ENCODE assay signal across 13 mouse cellular contexts in genomic region chr19:12460282-12461249, GRCm38 (mm10). TPM values are rescaled to one million over a fixed set of nuclear protein-coding genes. Genes with fewer than 3 reads are reported as not detected.
A peak's percentile ranks its signal among the peaks of the same experiment; 100 is the strongest.
DNase-seq lines count a peak whose midpoint lies in the region; ATAC-seq and TF ChIP-seq lines count a peak whose summit lies in the region.
"Had no signal": no experiment of that assay in that cellular context is flagged by ENCODE, and none has a peak within 500 bp of the region (broad histone marks: within the 10 kb centered on the region; RNA-seq: fewer than 3 reads in every experiment).

TSS of gene Mpeg1 (plus strand) at chr19:12460779.

- TF ChIP-seq CTCF in lung, adult 2 months (IDR thresholded peaks at IDR 0.05; ENCODE audit: insufficient read depth, low read length) = no peak
- TF ChIP-seq CTCF in cerebellum, adult 2 months (IDR thresholded peaks at IDR 0.05; ENCODE audit: borderline replicate concordance, insufficient read depth, low read depth, low read length) = no peak

- H3K4me3 ChIP-seq in lung, adult 2 months (replicated peaks; ENCODE audit: extremely low read depth, low read depth, low read length) = peak within 1 kb of the TSS; percentile 32
- H3K4me3 ChIP-seq in cerebellum, adult 2 months (replicated peaks; ENCODE audit: insufficient read depth, low read depth, low read length) = no peak within 1 kb of the TSS
- H3K4me3 ChIP-seq: heart, embryonic 12.5 days; hindbrain, embryonic 15.5 days had no signal

- 67% methylated on average over 11 of the region's 11 CpGs for WGBS in lung, adult 2 months
- 84% methylated on average over 11 of the region's 11 CpGs for WGBS in cerebellum, adult 2 months

- ATAC-seq in common myeloid progenitor, adult 5-6 weeks (replicated peaks; ENCODE audit: low read depth, poor library complexity, severe bottlenecking) = peak; percentile 30
- peak; percentile 7; the same call in 1 of the 2 replicates for ATAC-seq in neutrophil, adult 5-6 weeks (ENCODE audit: extremely low read depth, insufficient number of reproducible peaks, low FRiP score, poor library complexity, severe bottlenecking)

- DNase-seq in lung, adult 2 months = no peak
- DNase-seq in lung, postnatal 25 days (ENCODE audit: low spot score) = no peak
- no peak for DNase-seq in adrenal gland, adult 2 months
- no peak for DNase-seq in cerebellum, adult 2 months
- DNase-seq in right cerebral cortex, adult 18-20 months = no peak
- DNase-seq: cerebellum, postnatal 10 days; lung, postnatal 14 days; thymus, postnatal 25 days had no signal

- no peak for TF ChIP-seq POLR2A in lung, adult 2 months (IDR thresholded peaks at IDR 0.05; ENCODE audit: borderline replicate concordance, extremely low read depth, low read depth, low read length)
- no peak for TF ChIP-seq POLR2A in cerebellum, adult 2 months (IDR thresholded peaks at IDR 0.05; ENCODE audit: borderline replicate concordance, insufficient read depth, low read length)

- H3K27ac ChIP-seq in cerebellum, adult 2 months (ENCODE audit: insufficient read depth, low read length) = no peak within 1 kb of the TSS
- H3K27ac ChIP-seq: hindbrain, embryonic 15.5 days; kidney, postnatal 0 days had no signal

- no peaks in the 10 kb centered on the region for H3K27me3 ChIP-seq in cerebellum, adult 2 months (ENCODE audit: control insufficient read depth, insufficient read depth, low read length)
- H3K27me3 ChIP-seq: heart, embryonic 12.5 days; hindbrain, embryonic 15.5 days had no signal

- peaks cover 3% of the 10 kb centered on the region; the same call in 1 of the 2 replicates for H3K4me1 ChIP-seq in lung, adult 2 months (ENCODE audit: control insufficient read depth, insufficient read depth, low read length)
- no peaks in the 10 kb centered on the region for H3K4me1 ChIP-seq in cerebellum, adult 2 months (ENCODE audit: control insufficient read depth, insufficient read depth, low read length)
- H3K4me1 ChIP-seq: hindbrain, embryonic 15.5 days had no signal

RNA-seq across cellular contexts. Expression of gene Mpeg1, which starts in this region (rescaled TPM):
- 22.2 and 35.3 TPM in 2 replicates for polyA plus RNA-seq in lung, adult 2 months (2012; rRNA removed)
- 10 to 100 TPM; 28.3 to 31.6 TPM for total RNA-seq in adrenal gland, adult 2 months (2021)
- polyA plus RNA-seq in adrenal gland, adult 2 months (2012; rRNA removed) = 3.1 and 4.1 TPM in 2 replicates
- total RNA-seq in common myeloid progenitor, adult 5-6 weeks (2017) = 27.4 and 39.1 TPM in 2 replicates
- total RNA-seq in neutrophil, adult 5-6 weeks (2017) = 276 and 282 TPM in 2 replicates
- 3.3 and 3.6 TPM in 2 replicates for polyA plus RNA-seq in cerebellum, adult 2 months (2012; rRNA removed)
